Mouse (Mus musculus) CH12.LX (cell line): ENCODE data around the gene Hoxa11.

Experiments
- CHD1 ChIP-seq: IDR thresholded peaks from 2 replicates; pipeline ENCODE4 v1.6.1; 2012; ENCODE audit warnings: low read depth, low read length, improper control_type of control experiment, inconsistent platforms
- CHD2 ChIP-seq: IDR thresholded peaks from 2 replicates; pipeline ENCODE4 v1.6.1; 2011; ENCODE audit warnings: low read length, improper control_type of control experiment
- CTCF ChIP-seq, 2 experiments: IDR thresholded peaks in 1 of 2; conservative IDR thresholded peaks in 1 of 2; 2 replicates each; pipeline ENCODE4 v1.5.1; 2011 to 2012; ENCODE audit warnings: low read depth in 2 of 2, low read length in 2 of 2, improper control_type of control experiment in 1 of 2, inconsistent platforms in 1 of 2, mild to moderate bottlenecking in 1 of 2, moderate library complexity in 1 of 2
- E2F4 ChIP-seq: IDR thresholded peaks from 2 replicates; pipeline ENCODE4 v1.6.1; 2011; ENCODE audit warnings: low read depth, low read length, improper control_type of control experiment; ENCODE audit not compliant: insufficient replicate concordance
- EP300 ChIP-seq: IDR thresholded peaks from 2 replicates; pipeline ENCODE4 v1.6.1; 2011; ENCODE audit warnings: low read length, improper control_type of control experiment
- MAFK ChIP-seq: IDR thresholded peaks from 2 replicates; pipeline ENCODE4 v1.6.1; 2011; ENCODE audit warnings: low read length, improper control_type of control experiment; ENCODE audit not compliant: insufficient replicate concordance
- MXI1 ChIP-seq: IDR thresholded peaks from 2 replicates; pipeline ENCODE4 v1.6.1; 2011; ENCODE audit warnings: mild to moderate bottlenecking, low read depth, low read length, improper control_type of control experiment
- NRF1 ChIP-seq: IDR thresholded peaks from 2 replicates; pipeline ENCODE4 v1.6.1; 2014; ENCODE audit warnings: low read depth, mild to moderate bottlenecking, inconsistent platforms, low read length, improper control_type of control experiment, moderate library complexity
- SIN3A ChIP-seq: IDR thresholded peaks from 2 replicates; pipeline ENCODE4 v1.6.1; 2012; ENCODE audit warnings: low read length, improper control_type of control experiment, inconsistent platforms
- USF1 ChIP-seq: IDR thresholded peaks from 2 replicates; pipeline ENCODE4 v1.6.1; 2014; ENCODE audit warnings: low read depth, mild to moderate bottlenecking, inconsistent platforms, low read length, improper control_type of control experiment

- TF ChIP-seq USF1 (no peak), MXI1 (no peak), CTCF (conservative IDR thresholded peaks at IDR 0.05 in 1 of 2, IDR thresholded peaks at IDR 0.05 in 1 of 2; ENCODE audit: low read depth in 2 of 2, low read length in 2 of 2) (no peak), EP300 (no peak), MAFK (no peak), SIN3A (no peak), NRF1 (no peak), CHD2 (no peak), E2F4 (no peak), CHD1 (no peak)
These were observed 16.8 kb downstream of the Hoxa11 start for GRCm38 (mm10) chr6:52228475-52229465.
